Mouse (Mus musculus): ENCODE results near the gene Msantd3. TPM values are rescaled to one million over a fixed set of nuclear protein-coding genes. Genes with fewer than 3 reads are reported as not detected.

Msantd3 gene
- total and polyA plus RNA-seq, 3 experiments: not detected

DNA sequence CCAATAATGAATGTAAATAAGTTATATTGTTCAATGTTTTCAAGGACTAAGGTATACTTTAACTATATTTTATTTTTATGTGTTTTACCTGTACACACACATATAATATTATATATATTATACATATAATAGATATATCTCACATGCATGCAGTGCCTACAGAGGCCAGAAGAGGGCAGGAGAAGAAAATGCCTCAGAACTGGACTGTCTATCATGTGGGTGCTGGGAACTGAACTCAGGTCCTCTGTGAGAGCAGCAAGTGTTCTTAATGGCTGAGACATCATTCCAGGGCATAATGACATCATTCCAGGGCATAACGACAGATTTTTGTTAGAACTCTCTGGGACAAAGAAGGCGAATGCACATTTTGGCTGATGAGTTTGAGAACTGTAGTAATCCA is 47.8 kb downstream of the Msantd3 start:
- H3K9me3 ChIP-seq (replicated peaks; ENCODE audit: low read length): peaks cover 6% of the 10 kb centered on the region
- no peaks in the 10 kb centered on the region for H3K27me3 ChIP-seq (replicated peaks)
- peaks cover 12 to 48% of the 10 kb centered on the region in 2 experiments for H3K4me1 ChIP-seq (ENCODE audit: control insufficient read depth in 1 of 2, insufficient read depth in 2 of 2)
- TF ChIP-seq NRF1 (IDR thresholded peaks at IDR 0.05; ENCODE audit: low read depth, low read length) (no peak), CTCF (conservative IDR thresholded peaks at IDR 0.05 in 1 of 2, IDR thresholded peaks at IDR 0.05 in 1 of 2; ENCODE audit: low read depth in 2 of 2, low read length in 2 of 2) (peak in 1 of 2 experiments; percentile 15; a peak in 1 of 4 replicates)
- H3K36me3 ChIP-seq (replicated peaks in 1 of 2; ENCODE audit: control insufficient read depth in 1 of 2, insufficient read depth in 1 of 2, low read length in 1 of 2): no peaks in the 10 kb centered on the region
- H3K27ac ChIP-seq (ENCODE audit: insufficient read depth, low read depth): no peak overlapping the region
- H3K4me3 ChIP-seq (replicated peaks in 1 of 3; ENCODE audit: low read depth in 2 of 3, low read length in 2 of 3, poor library complexity in 1 of 3): no peak overlapping the region
- DNase-seq (ENCODE audit: extremely low read depth): no peak
- in situ Hi-C loops (cut with MboI; ENCODE audit: low pct_ligation_motif_present, low pct_unique_long_range_greater_than_20kb, low sequenced_read_pairs) (no loop called here), dilution Hi-C loops (cut with MboI; ENCODE audit: extremely low pct_ligation_motif_present, extremely low pct_unique_long_range_greater_than_20kb, low sequenced_read_pairs) (no loop called here)
- no peaks in the 10 kb centered on the region; the same call in 1 of the 2 replicates for H3K79me2 ChIP-seq (replicated peaks; ENCODE audit: control insufficient read depth, extremely low read depth, insufficient read depth, poor library complexity, severe bottlenecking)
- no peak overlapping the region for H3K4me2 ChIP-seq (ENCODE audit: insufficient read depth, low read depth, poor library complexity, severe bottlenecking)
- H3K9ac ChIP-seq (ENCODE audit: insufficient read depth, low read depth): no peak overlapping the region

DNA sequence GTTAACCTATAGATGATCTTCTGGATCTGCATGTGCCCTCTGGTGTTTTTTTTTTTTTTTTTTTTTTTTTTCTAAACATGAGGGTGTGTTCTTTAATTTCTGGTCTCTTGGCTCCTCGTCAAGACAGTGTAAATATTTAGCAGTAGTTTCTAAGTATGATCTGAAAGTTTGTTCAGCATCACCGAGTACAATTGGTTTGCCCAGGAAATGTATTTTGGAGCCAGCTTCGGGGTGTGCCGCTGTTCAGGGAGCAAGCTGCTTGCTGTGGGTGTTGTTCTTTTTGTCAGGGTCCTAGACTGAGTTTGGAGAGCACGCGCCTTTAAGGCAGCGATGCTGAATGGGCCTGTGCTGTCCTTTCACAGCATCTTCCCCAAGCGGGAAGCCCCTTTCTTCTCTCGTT is 48.8 kb downstream of the Msantd3 start:
- Histone ChIP-seq H3K36me3 (replicated peaks in 1 of 2; ENCODE audit: control insufficient read depth in 1 of 2, insufficient read depth in 1 of 2, low read length in 1 of 2) (no peaks in the 10 kb centered on the region), H3K79me2 (replicated peaks; ENCODE audit: control insufficient read depth, extremely low read depth, insufficient read depth, poor library complexity, severe bottlenecking) (no peaks in the 10 kb centered on the region; the same call in 1 of the 2 replicates), H3K4me1 (ENCODE audit: control insufficient read depth in 1 of 2, insufficient read depth in 2 of 2) (peaks cover 14 to 47% of the 10 kb centered on the region in 2 experiments), H3K4me2 (ENCODE audit: insufficient read depth, low read depth, poor library complexity, severe bottlenecking) (no peak overlapping the region), H3K9ac (ENCODE audit: insufficient read depth, low read depth) (no peak overlapping the region), H3K27me3 (replicated peaks) (no peaks in the 10 kb centered on the region), H3K9me3 (replicated peaks; ENCODE audit: low read length) (peaks cover 6% of the 10 kb centered on the region), H3K4me3 (replicated peaks in 1 of 3; ENCODE audit: low read depth in 2 of 3, low read length in 2 of 3, poor library complexity in 1 of 3) (no peak overlapping the region), H3K27ac (ENCODE audit: insufficient read depth, low read depth) (no peak overlapping the region)
- dilution Hi-C loops (cut with MboI; ENCODE audit: extremely low pct_ligation_motif_present, extremely low pct_unique_long_range_greater_than_20kb, low sequenced_read_pairs): no loop called here
- in situ Hi-C loops (cut with MboI; ENCODE audit: low pct_ligation_motif_present, low pct_unique_long_range_greater_than_20kb, low sequenced_read_pairs): no loop called here
- DNase-seq (ENCODE audit: extremely low read depth): no peak
- no peak for TF ChIP-seq MAX (IDR thresholded peaks at IDR 0.05; ENCODE audit: low read length)
- no peak for TF ChIP-seq RCOR1 (conservative IDR thresholded peaks at IDR 0.05; ENCODE audit: low read depth, low read length)
- TF ChIP-seq GABPA (IDR thresholded peaks at IDR 0.05; ENCODE audit: insufficient replicate concordance, low read depth, low read length): no peak
- no peak for TF ChIP-seq ZC3H11A (IDR thresholded peaks at IDR 0.05; ENCODE audit: low read depth, low read length)
- TF ChIP-seq NELFE (IDR thresholded peaks at IDR 0.05; ENCODE audit: low read depth, low read length): no peak
- no peak for TF ChIP-seq JUN (IDR thresholded peaks at IDR 0.05; ENCODE audit: insufficient read depth, low read depth, low read length)
- no peak for TF ChIP-seq CTCF (conservative IDR thresholded peaks at IDR 0.05 in 1 of 2, IDR thresholded peaks at IDR 0.05 in 1 of 2; ENCODE audit: low read depth in 2 of 2, low read length in 2 of 2)
- no peak for TF ChIP-seq SMC3 (IDR thresholded peaks at IDR 0.05; ENCODE audit: low read depth, low read length)
- TF ChIP-seq ZNF384 (IDR thresholded peaks at IDR 0.05; ENCODE audit: low read depth, low read length): no peak
- no peak for TF ChIP-seq TCF12 (IDR thresholded peaks at IDR 0.05; ENCODE audit: low read depth, low read length)
- no peak for TF ChIP-seq ETS1 (conservative IDR thresholded peaks at IDR 0.05; ENCODE audit: low read depth, low read length)
- no peak for TF ChIP-seq CHD2 (IDR thresholded peaks at IDR 0.05; ENCODE audit: low read length)
- TF ChIP-seq BHLHE40 (IDR thresholded peaks at IDR 0.05; ENCODE audit: low read depth, low read length): no peak
- TF ChIP-seq TBP (conservative IDR thresholded peaks at IDR 0.05; ENCODE audit: low read depth, low read length): no peak
- no peak for TF ChIP-seq POLR2AphosphoS2 (IDR thresholded peaks at IDR 0.05; ENCODE audit: low read depth, low read length)

Measured in CH12.LX (cell line).